Mouse (Mus musculus): Measurements from ENCODE around the gene Krit1.
A peak's percentile ranks its signal among the peaks of the same experiment; 100 is the strongest.
"Not testable (repeated sequence)": the region's sequence is repeated elsewhere in the genome, so short reads cannot be mapped to it uniquely, and the experiment has no call there.

Gene Krit1

GRCm38 (mm10) chr5:3802433-3803291, at the start of gene Krit1, which contains the start of gene Ankib1:
Gene Krit1, plus strand, starts transcription at chr5:3803184.
Gene Ankib1, minus strand, starts transcription at chr5:3802925.
- peak; percentile 87 for DNase-seq (ENCODE audit: low read depth)

- DNase-seq (ENCODE audit: low read depth), result peak; percentile 19
Measured at GRCm38 (mm10) chr5:3771512-3771911, 31.5 kb upstream of the Krit1 start.

DNA sequence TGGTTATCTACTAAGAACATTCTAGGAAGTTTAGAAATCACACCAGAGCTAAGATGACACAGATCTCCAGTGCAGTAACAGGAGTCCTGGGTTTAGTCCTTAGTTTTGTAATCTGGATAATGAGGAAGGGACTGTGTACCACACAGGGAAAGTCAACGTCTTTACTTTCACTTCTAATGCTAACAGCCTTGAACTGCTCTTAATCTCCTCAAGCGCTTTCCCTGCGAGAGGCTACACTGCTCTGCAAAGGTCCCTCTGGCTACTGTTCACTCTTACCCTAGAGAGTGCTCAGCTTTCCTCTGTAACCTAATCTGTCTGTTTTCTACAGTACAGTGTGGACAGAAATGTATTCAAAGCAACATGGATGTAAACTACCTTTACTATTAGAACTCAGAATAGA, 31.0 kb upstream of the Krit1 start:
- no peak for DNase-seq (ENCODE audit: low read depth)

DNA sequence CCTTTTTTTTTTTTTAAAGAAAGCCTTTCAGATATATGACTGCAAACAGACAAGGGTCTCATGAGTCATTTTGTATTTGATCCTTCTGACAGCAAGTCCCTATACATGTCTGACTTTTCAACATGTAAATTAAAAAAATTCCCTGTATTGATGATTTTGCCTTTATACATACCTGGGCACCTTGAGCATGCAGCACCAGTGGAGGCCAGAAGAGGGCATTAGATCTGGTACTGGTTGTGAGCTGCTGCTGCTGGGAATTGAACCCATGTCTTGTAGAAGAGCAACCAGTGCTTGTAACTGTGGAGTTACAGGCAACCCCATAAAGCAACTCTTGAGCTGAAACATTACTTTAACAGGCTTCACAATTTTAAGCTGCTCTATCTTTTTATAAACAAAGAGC, 20.3 kb upstream of the Krit1 start:
- peak; percentile 14 for DNase-seq (ENCODE audit: low read depth)

DNA sequence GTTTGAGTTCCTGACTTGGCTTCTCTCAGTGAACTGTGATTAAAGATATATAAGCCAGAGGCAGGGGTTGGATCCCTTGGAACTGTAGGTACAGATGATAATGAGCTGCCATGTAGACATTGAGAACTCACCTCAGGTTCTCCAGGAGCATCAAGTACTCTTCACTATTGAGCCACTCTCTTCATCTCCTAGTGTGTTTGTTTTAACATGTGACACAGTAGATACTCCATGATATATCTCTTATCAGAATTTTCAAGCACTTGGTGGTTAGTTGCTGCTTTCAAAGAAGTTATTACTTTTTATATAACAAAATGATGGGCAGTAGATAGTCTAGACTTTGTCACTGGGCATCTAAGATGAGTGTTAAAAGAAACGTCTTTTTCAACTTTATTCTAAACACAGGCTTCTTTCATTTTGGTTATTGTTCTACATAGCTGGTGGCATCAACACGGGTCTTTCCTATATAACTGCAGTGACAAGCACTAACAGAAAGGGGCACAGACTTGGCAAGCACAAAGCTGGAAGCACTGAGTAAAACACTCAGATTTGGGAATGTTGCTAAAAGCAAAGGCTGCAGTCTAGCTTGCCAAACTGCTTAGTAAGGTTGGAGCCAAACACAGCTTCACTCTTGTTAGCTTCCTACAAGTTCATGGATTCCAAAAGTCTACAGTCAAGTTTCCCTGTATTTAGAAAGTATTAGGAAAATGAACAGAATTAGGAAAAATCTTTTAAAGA, 18.9 kb upstream of the Krit1 start:
- no peak for DNase-seq (ENCODE audit: low read depth)

GRCm38 (mm10) chr5:3784751-3785496, 18.1 kb upstream of the Krit1 start:
- no peak for DNase-seq (ENCODE audit: low read depth)

GRCm38 (mm10) chr5:3787548-3787947, 15.4 kb upstream of the Krit1 start:
- peak; percentile 80 for DNase-seq (ENCODE audit: low read depth)

DNA sequence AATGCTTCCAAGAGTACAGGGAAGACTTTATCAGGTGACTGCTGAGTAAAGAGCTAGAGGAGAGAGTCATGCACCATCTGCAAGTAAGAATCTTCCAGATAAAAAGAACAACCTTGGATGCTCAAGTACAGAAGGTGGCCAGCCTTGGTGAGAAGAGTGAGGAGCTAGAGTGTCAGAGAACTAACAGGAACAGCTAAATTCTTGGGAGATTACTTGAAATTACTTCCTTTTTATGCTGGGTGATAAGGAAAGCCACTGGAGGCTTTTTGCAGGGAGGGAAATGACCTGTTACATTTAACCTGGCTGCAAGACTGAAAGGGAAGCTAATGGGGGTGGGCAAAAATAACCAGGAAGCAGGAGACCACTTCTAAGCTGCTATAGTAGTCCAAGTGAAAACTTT, 11.9 kb upstream of the Krit1 start:
- DNase-seq (ENCODE audit: low read depth), result no peak

DNA sequence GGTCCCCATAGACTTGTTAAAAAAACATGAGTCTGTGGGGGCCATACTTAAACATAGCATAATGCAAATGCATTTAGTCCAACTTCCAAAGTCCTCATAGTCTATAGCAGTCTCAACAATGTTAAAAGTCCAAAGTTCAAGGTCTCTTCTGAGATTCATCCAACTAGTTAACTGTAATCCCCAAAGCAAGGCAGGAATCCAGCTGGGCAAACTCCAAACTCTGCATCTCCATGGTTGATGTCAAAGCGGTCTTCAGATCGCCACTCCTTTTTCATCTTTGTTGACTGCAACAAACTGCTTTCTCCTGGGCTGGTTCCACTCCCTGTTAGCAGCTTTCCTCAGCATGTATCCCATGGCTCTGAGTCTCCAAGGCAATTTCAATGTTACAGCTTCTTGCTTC, 5.9 kb upstream of the Krit1 start:
- DNase-seq (ENCODE audit: low read depth), result not testable (repeated sequence)

- not testable (repeated sequence) for DNase-seq (ENCODE audit: low read depth)
Measured at GRCm38 (mm10) chr5:3798656-3799055, 4.3 kb upstream of the Krit1 start.

GRCm38 (mm10) chr5:3800041-3800440, 2.9 kb upstream of the Krit1 start:
- no peak for DNase-seq (ENCODE audit: low read depth)

- DNase-seq (ENCODE audit: low read depth), result no peak
Measured at GRCm38 (mm10) chr5:3800881-3801280, 2.1 kb upstream of the Krit1 start.

GRCm38 (mm10) chr5:3801672-3802432, 1.1 kb upstream of the Krit1 start:
- DNase-seq (ENCODE audit: low read depth), result peak; percentile 8

DNA sequence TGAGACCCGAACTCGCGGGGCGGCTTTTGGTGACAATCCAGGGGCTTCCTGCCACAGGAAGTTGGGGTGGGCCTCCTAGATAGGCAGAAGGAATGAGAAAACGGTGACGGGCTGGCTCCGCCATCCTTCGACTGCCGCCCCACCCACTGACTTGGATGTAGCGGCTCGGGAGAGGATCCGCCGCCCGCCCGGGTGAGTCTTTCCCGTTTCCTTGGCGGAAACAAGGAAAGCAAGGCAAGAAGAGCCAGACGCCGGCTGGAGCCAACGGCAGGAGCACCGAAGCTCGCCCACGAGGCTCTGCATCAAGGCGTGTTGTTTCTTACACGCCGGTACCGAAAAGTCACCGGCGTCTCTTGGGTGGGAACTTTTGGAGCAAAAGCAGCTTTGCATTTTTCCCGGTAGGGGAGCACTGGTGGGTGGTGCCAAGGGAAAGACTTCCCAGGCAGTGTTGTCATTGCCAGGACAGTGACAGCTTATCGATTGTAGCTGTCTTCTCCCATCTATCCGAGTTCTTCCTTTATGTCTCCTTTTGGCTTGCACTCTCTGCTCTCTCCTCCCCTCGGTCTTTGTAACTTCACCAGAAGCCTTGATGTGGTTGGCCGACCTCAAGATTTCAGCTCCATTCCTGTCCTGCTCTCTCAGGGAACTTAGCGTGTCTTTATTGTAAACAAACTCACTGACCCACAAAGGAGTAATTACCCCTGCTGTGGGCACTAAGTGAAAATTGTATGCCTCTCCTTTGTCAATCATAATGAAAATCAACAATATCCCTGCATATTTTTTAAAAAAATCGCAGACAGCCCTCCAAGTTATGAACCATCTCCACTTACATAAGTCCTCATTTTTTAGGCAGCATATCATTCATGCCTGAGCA, 545 bp downstream of the Krit1 start:
- peak; percentile 67 for DNase-seq (ENCODE audit: low read depth)

DNA sequence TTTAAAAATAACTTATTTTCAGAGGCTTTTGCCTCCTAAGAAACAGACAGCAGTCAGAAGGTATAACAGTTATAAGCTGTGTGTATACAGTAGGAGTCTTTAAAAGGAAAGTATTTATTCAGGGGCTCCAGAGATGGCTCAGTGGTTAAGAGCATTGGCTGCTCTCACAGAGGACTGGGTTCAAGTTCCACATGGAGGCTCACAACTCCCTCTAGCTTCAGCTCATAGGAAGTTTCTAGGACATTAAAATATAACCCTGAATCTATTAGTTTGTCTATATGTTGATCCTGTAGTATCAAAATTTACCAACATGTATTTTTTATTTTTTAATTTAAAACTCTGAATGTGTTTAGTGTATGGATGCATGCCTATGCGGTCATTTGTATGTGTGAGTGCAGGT, 5.5 kb downstream of the Krit1 start:
- DNase-seq (ENCODE audit: low read depth), result no peak

- no peak for DNase-seq (ENCODE audit: low read depth)
Measured at GRCm38 (mm10) chr5:3834107-3834506, 31.1 kb downstream of the Krit1 start.

DNA sequence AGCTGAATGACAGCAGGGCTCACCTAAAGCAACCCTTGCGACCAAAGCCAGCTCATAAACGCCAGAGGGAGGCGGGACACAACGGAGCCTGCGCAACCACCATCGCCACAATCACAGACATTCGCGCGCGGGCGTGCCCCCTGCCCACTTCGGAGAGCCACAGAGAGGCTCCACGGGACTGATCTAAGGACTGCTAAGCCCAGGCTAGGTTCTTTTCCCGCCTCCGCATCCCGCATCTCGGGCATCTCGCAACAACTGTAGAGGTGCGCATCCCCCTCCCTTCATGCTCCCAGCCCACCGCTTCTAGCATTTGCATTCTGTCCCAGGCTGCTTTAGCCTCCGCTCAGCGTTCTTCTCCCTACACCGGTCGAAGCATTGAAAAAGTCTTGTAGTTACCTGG, 42.0 kb downstream of the Krit1 start, which contains the start of gene Lrrd1:
Gene Lrrd1, plus strand, starts transcription at position 148 of the 400 bp plus-strand sequence.
- DNase-seq (ENCODE audit: low read depth), result no peak

GRCm38 (mm10) chr5:3870161-3870560, 67.2 kb downstream of the Krit1 start:
- peak; percentile 47 for DNase-seq (ENCODE audit: low read depth)

DNA sequence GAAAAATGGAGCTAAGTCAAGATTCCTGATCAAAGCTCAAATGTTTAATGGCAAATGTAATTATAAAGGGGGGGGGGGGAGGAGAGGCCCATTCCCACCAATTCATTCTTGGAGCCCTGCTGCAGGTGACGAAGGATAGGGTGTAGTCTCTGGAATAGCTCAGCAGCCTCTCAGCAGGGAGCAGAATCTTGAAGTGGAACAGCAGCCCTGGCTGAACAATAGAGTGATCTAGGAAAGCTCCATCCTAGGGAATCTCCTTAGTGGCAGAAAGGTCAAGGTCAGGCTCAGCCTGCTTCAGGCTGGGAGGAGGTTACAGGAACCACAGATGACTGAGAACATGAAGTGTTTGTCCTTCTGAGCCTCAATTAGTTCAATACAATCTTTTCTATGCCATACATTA, 69.4 kb downstream of the Krit1 start:
- DNase-seq (ENCODE audit: low read depth), result no peak

- DNase-seq (ENCODE audit: low read depth), result peak; percentile 29
Measured at GRCm38 (mm10) chr5:3873485-3873884, 70.5 kb downstream of the Krit1 start.

DNA sequence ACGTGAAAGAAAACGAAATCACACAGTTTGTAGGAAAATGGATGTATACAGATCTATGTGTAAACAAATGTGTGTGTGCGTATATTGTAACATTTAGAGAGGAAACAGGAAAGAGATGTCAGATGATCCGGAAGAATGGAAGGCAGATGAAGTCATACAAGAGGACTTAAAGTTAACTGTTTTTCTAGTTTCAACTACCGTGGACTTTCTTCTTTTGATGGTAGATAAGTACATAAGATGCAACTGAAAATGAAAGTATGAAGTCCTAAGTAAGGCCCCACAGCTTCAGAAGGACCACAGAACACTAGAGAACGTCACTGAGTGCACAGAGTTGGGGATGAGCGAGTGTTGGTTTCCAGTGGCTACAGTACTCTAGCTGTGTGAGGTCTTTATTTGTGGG, 83.9 kb downstream of the Krit1 start:
- not testable (repeated sequence) for DNase-seq (ENCODE audit: low read depth)
